Mouse (Mus musculus): Measurements from ENCODE around the gene Oxsr1.

Oxsr1 gene

GRCm38 (mm10) chr9:119212996-119213395 is 109.2 kb downstream of the Oxsr1 start:
- no peak for DNase-seq

- DNase-seq, result no peak
Observed at GRCm38 (mm10) chr9:119208998-119209397, 113.2 kb downstream of the Oxsr1 start, which contains the start of gene Slc22a13. Gene Slc22a13, minus strand, starts transcription at chr9:119209098.

- DNase-seq, result no peak
Observed at GRCm38 (mm10) chr9:119207113-119207512, 115.1 kb downstream of the Oxsr1 start.

- DNase-seq, result no peak
Observed at GRCm38 (mm10) chr9:119206666-119207065, 115.6 kb downstream of the Oxsr1 start.

- DNase-seq, result no peak
Observed at GRCm38 (mm10) chr9:119205756-119206155, 116.5 kb downstream of the Oxsr1 start.

GRCm38 (mm10) chr9:119203617-119204016 is 118.6 kb downstream of the Oxsr1 start:
- DNase-seq, result no peak

- no peak for DNase-seq
Observed at GRCm38 (mm10) chr9:119201653-119202052, 120.6 kb downstream of the Oxsr1 start.

- no peak for DNase-seq
Observed at GRCm38 (mm10) chr9:119199151-119199861, 122.9 kb downstream of the Oxsr1 start.

- peak; percentile 18 for DNase-seq
Observed at GRCm38 (mm10) chr9:119192202-119192990, 129.8 kb downstream of the Oxsr1 start.
